Mouse (Mus musculus): ENCODE data around the gene Olfr204. TPM values are rescaled to one million over a fixed set of nuclear protein-coding genes. Genes with fewer than 3 reads are reported as not detected.

The Olfr204 gene
- polyA plus RNA-seq, 1 experiment from 2014 or later: not detected

Other genes starting within 250 kb of the Olfr204 start
- gene Olfr190, start 240.2 kb downstream of the Olfr204 start, polyA plus RNA-seq (2016; fragmentation: Nextera tagmentation; extraction: Ambion mirVana): not detected in 2 replicates
- not detected in 2 replicates for gene Olfr191, start 228.4 kb downstream of the Olfr204 start, polyA plus RNA-seq (2016; fragmentation: Nextera tagmentation; extraction: Ambion mirVana)
- gene Olfr193, start 206.4 kb downstream of the Olfr204 start, polyA plus RNA-seq (2016; fragmentation: Nextera tagmentation; extraction: Ambion mirVana): not detected in 2 replicates
- gene Olfr194, start 197.2 kb downstream of the Olfr204 start, polyA plus RNA-seq (2016; fragmentation: Nextera tagmentation; extraction: Ambion mirVana): not detected in 2 replicates
- not detected in 2 replicates for gene Olfr195, start 171.2 kb downstream of the Olfr204 start, polyA plus RNA-seq (2016; fragmentation: Nextera tagmentation; extraction: Ambion mirVana)
- not detected in 2 replicates for gene Olfr196, start 147.8 kb downstream of the Olfr204 start, polyA plus RNA-seq (2016; fragmentation: Nextera tagmentation; extraction: Ambion mirVana)
- not detected in 2 replicates for gene Olfr198, start 114.7 kb downstream of the Olfr204 start, polyA plus RNA-seq (2016; fragmentation: Nextera tagmentation; extraction: Ambion mirVana)
- not detected in 2 replicates for gene Olfr199, start 98.5 kb downstream of the Olfr204 start, polyA plus RNA-seq (2016; fragmentation: Nextera tagmentation; extraction: Ambion mirVana)
- 0.09 TPM in 1 of 2 replicates, not detected in the other for gene Olfr201, start 45.6 kb downstream of the Olfr204 start, polyA plus RNA-seq (2016; fragmentation: Nextera tagmentation; extraction: Ambion mirVana)
- not detected in 2 replicates for gene Olfr202, start 31.5 kb downstream of the Olfr204 start, polyA plus RNA-seq (2016; fragmentation: Nextera tagmentation; extraction: Ambion mirVana)
- gene Olfr203, start 19.4 kb downstream of the Olfr204 start, polyA plus RNA-seq (2016; fragmentation: Nextera tagmentation; extraction: Ambion mirVana): not detected in 2 replicates
- not detected in 2 replicates for gene Olfr205, start 12.9 kb upstream of the Olfr204 start, polyA plus RNA-seq (2016; fragmentation: Nextera tagmentation; extraction: Ambion mirVana)
- gene Olfr206, start 31.0 kb upstream of the Olfr204 start, polyA plus RNA-seq (2016; fragmentation: Nextera tagmentation; extraction: Ambion mirVana): not detected in 2 replicates
- gene Olfr209, start 45.7 kb upstream of the Olfr204 start, polyA plus RNA-seq (2016; fragmentation: Nextera tagmentation; extraction: Ambion mirVana): not detected in 2 replicates
- 0.04 and 0.11 TPM in 2 replicates for gene Gabrr3, start 89.1 kb upstream of the Olfr204 start, polyA plus RNA-seq (2016; fragmentation: Nextera tagmentation; extraction: Ambion mirVana)
- 28.8 and 33.9 TPM in 2 replicates for gene Riox2, start 153.5 kb upstream of the Olfr204 start, polyA plus RNA-seq (2016; fragmentation: Nextera tagmentation; extraction: Ambion mirVana)